Mouse (Mus musculus) heart, adult 2 months (tissue): ENCODE data around the gene Wdr24.

Experiments
- CTCF ChIP-seq: fragments of 200-600 bp; IDR thresholded peaks from 2 replicates; pipeline ENCODE4 v1.8.1; 2022; ENCODE audit warnings: antibody characterized with exemption, mild to moderate bottlenecking, moderate library complexity
- EP300 ChIP-seq: fragments of 200-500 bp; IDR thresholded peaks from 2 replicates; pipeline ENCODE4 v1.6.1; 2011; ENCODE audit warnings: low read depth, low read length, control low read depth; ENCODE audit not compliant: insufficient read depth
- POLR2A ChIP-seq: fragments of 200-500 bp; IDR thresholded peaks from 2 replicates; pipeline ENCODE4 v1.6.1; 2011; ENCODE audit warnings: mild to moderate bottlenecking, low read depth, low read length, control low read depth; ENCODE audit not compliant: insufficient read depth

DNA sequence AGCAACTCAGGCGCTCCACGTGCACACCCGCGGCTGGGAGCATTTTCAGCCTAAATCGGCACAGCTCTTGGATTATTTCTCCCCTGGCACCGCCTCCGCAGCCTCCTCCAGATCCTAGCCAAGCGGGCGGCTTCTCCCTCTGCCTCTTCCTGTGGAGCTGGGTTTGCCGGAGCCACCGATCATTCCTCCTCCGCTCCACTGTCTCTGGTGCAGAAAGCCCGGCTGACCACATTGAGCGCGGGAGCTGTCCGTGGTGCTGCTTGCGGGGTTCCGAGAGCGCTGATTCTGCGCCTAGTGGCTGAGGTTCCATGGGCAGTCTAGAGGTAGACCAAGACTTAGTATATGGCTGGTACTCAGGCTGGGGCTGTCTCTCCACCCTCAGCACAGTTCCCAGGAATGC, 10.0 kb upstream of the Wdr24 start:
- peak; percentile 64 for TF ChIP-seq CTCF
- TF ChIP-seq POLR2A = no peak
- TF ChIP-seq EP300 = 0 out of 2 replicates have a peak, but pooled peaks have one; percentile 28
